Mouse (Mus musculus): Measurements from ENCODE around the gene Olfr1164.

The Olfr1164 gene

DNA sequence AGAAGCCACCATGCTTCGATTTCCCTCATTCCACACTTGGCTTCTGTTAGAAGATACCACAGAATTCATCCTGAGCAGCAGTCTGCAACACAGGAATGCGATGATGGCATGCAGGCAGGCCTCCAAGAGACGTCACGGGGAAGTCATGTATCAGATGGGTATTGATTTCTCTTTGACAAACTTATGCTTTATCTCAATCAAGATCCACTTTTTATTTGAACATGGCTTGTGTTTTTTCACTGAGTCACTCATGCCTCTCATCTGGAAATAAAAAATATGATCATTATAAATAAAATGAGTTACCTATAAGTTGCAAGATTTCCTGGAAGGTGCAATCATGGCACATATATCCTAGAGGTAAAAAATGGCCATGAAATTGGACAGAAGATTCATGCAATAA lies at the start of gene Olfr1164:
Olfr1164 (minus strand) TSS at position 101 of the 400 bp plus-strand sequence.
- in situ Hi-C loops (cut with MboI; ENCODE audit: low sequenced_read_pairs): no loop called here

DNA sequence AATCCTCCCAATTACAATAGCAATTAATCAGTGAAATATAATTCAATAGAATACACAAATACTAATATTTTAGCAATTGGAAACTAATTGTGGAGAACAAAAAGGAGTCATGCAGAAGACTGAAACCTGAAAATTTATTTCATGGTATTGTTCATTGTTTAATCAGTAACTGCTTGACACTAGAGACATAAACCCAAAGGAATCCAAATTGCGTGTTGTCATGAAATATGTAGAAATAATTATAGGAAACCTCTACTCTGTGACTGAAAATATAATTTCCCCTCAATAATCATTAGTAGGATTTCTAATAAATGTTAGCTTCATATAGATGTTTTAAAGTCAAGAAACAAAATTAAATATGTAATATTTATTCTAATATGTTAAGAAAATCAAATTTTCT lies 34.4 kb upstream of the Olfr1164 start, which contains the start of gene Olfr1166:
Olfr1166 (minus strand) TSS at position 101 of the 400 bp plus-strand sequence.
- in situ Hi-C loops (cut with MboI; ENCODE audit: low sequenced_read_pairs): no loop called here

DNA sequence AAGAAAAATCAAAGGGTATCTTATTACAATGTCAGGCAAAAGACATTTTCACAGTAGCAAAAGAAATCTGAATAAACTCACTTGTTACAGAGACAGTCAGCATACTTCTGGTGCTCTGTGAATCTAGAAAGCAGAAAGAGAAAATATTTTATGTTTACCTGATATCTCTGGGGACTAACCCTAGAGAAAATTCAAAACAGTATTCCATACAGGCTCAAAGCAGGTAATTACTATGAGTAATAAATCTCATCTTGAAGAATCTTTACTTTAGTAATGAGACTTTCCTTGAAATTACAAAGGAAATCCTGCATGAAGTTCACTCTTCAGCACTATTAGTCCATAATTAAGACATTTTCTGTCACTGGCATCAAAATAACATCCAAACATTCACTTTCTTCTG lies 22.0 kb downstream of the Olfr1164 start, which contains the start of gene Olfr1163:
Olfr1163 (minus strand) TSS at position 101 of the 400 bp plus-strand sequence.
- in situ Hi-C loops (cut with MboI; ENCODE audit: low sequenced_read_pairs): no loop called here

DNA sequence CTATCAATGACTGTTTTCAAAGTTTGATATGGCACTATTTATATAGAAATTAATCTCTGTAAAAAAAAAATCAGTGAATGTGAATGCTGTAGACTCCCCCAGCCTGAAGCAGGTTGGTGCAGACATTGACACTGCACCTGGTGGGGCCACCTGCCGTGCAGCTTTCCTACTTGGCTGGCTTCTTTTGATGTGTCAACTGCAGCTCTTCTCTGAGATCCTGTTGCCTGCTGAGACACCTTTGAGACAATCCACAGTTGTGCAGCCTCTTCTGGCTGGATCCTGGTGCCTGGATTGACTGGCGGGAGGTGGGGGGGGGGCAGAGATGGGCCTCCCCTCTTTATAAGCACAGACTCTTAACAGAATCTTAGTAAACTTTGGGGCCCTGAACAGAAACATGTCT lies 30.2 kb downstream of the Olfr1164 start:
- in situ Hi-C loops (cut with MboI; ENCODE audit: low sequenced_read_pairs): no loop called here

DNA sequence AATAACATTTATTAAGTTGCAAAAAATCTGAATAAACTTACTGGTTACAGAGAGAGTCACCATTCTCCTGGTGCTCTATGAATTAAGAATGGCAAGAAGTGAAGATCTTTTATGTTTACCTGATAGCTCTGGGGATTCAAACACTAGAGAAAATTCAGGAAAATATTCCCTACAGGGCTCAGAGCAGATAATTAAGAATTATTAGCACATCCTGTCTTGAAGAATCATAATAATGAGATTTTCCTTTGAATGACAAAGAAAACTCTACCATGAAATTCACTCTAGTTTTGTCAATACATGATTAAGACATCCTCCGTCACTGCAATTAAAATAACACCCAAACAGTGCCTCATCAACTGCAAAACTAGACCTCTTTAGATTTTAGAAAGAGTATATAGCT lies 42.7 kb downstream of the Olfr1164 start, which contains the start of gene Olfr1162:
Olfr1162 (minus strand) TSS at position 101 of the 400 bp plus-strand sequence.
- in situ Hi-C loops (cut with MboI; ENCODE audit: low sequenced_read_pairs): no loop called here
